ENCODE assay signal across 8 mouse cellular contexts in genomic region chr2:12301431-12302170, GRCm38 (mm10). TPM values are rescaled to one million over a fixed set of nuclear protein-coding genes. Genes with fewer than 3 reads are reported as not detected.
DNase-seq lines count a peak whose midpoint lies in the region; ATAC-seq and TF ChIP-seq lines count a peak whose summit lies in the region.

Gene Itga8, minus strand, starts transcription at chr2:12301922.

- no peaks in the 10 kb centered on the region for H3K4me1 ChIP-seq in embryonic facial prominence, embryonic 12.5 days
- H3K4me1 ChIP-seq in limb, embryonic 15.5 days, result peaks cover 7% of the 10 kb centered on the region; the same call in 1 of the 2 replicates
- peaks cover 5% of the 10 kb centered on the region; the same call in 1 of the 2 replicates for H3K4me1 ChIP-seq in midbrain, postnatal 0 days (ENCODE audit: insufficient read depth, low read length)

- WGBS in embryonic facial prominence, embryonic 12.5 days, result under 1% methylated on average over 56 of the region's 56 CpGs
- WGBS in limb, embryonic 15.5 days, result under 1% methylated on average over 55 of the region's 56 CpGs
- under 1% methylated on average over 53 of the region's 56 CpGs for WGBS in midbrain, postnatal 0 days

- H3K27me3 ChIP-seq in embryonic facial prominence, embryonic 12.5 days, result 0 out of 2 replicates have a peak, but pooled peaks cover 4% of the 10 kb centered on the region
- no peaks in the 10 kb centered on the region for H3K27me3 ChIP-seq in limb, embryonic 15.5 days
- H3K27me3 ChIP-seq in midbrain, postnatal 0 days (ENCODE audit: insufficient read depth, low read length), result peaks cover 6% of the 10 kb centered on the region; the same call in 1 of the 2 replicates

- ATAC-seq in embryonic facial prominence, embryonic 12.5 days (ENCODE audit: insufficient number of reproducible peaks, insufficient read depth, low FRiP score, low TSS enrichment), result peak; percentile 95
- ATAC-seq in limb, embryonic 15.5 days (ENCODE audit: insufficient number of reproducible peaks, low FRiP score, low TSS enrichment, low read depth), result peak; percentile 91
- ATAC-seq in midbrain, postnatal 0 days (ENCODE audit: low FRiP score), result peak; percentile 96

- H3K27ac ChIP-seq in embryonic facial prominence, embryonic 12.5 days, result peak within 1 kb of the TSS; percentile 65
- no peak within 1 kb of the TSS for H3K27ac ChIP-seq in limb, embryonic 15.5 days
- no peak within 1 kb of the TSS for H3K27ac ChIP-seq in midbrain, postnatal 0 days (ENCODE audit: low read depth, low read length)

- H3K36me3 ChIP-seq in embryonic facial prominence, embryonic 12.5 days, result no peaks in the 10 kb centered on the region
- H3K36me3 ChIP-seq in limb, embryonic 15.5 days, result no peaks in the 10 kb centered on the region
- H3K36me3 ChIP-seq in midbrain, postnatal 0 days (ENCODE audit: insufficient read depth, low read length), result no peaks in the 10 kb centered on the region

- peak; percentile 82 for DNase-seq in layer of hippocampus, adult 11-12 months (ENCODE audit: low spot score)
- no peak for DNase-seq in layer of hippocampus, adult 9-10 months (ENCODE audit: low spot score)
- DNase-seq in heart, adult 8-10 months (ENCODE audit: low spot score), result peak; percentile 61
- DNase-seq in kidney, adult 8-10 months, result peak; percentile 38 to 75
- DNase-seq in midbrain, postnatal 0 days (ENCODE audit: low spot score), result peak; percentile 80
- peak; percentile 39 to 52 for DNase-seq in spleen, postnatal 36 days (ENCODE audit: low spot score in 2 of 2)

- TF ChIP-seq CTCF in midbrain, postnatal 0 days (IDR thresholded peaks at IDR 0.05), result peak; percentile 94

- peak within 1 kb of the TSS; percentile 82 for H3K4me2 ChIP-seq in embryonic facial prominence, embryonic 12.5 days (replicated peaks)
- H3K4me2 ChIP-seq in limb, embryonic 15.5 days, result peak within 1 kb of the TSS; percentile 89
- H3K4me2 ChIP-seq in midbrain, postnatal 0 days (ENCODE audit: low read depth, low read length, poor library complexity, severe bottlenecking), result peak within 1 kb of the TSS; percentile 85

- H3K4me3 ChIP-seq in embryonic facial prominence, embryonic 12.5 days, result peak within 1 kb of the TSS; percentile 77
- peak within 1 kb of the TSS; percentile 71 for H3K4me3 ChIP-seq in limb, embryonic 15.5 days
- peak within 1 kb of the TSS; percentile 73 for H3K4me3 ChIP-seq in midbrain, postnatal 0 days (ENCODE audit: low read depth, low read length)

- peak within 1 kb of the TSS; percentile 84 for H3K9ac ChIP-seq in embryonic facial prominence, embryonic 12.5 days
- H3K9ac ChIP-seq in limb, embryonic 15.5 days, result peak within 1 kb of the TSS; percentile 66
- H3K9ac ChIP-seq in midbrain, postnatal 0 days (replicated peaks; ENCODE audit: low read length, poor library complexity, severe bottlenecking), result peak within 1 kb of the TSS; percentile 48

- no peaks in the 10 kb centered on the region for H3K9me3 ChIP-seq in embryonic facial prominence, embryonic 12.5 days
- H3K9me3 ChIP-seq in limb, embryonic 15.5 days, result no peaks in the 10 kb centered on the region
- H3K9me3 ChIP-seq in midbrain, postnatal 0 days (ENCODE audit: low read length), result no peaks in the 10 kb centered on the region

RNA-seq across cellular contexts. Expression of gene Itga8, which starts in this region (rescaled TPM):
- polyA plus RNA-seq in embryonic facial prominence, embryonic 12.5 days (2016; fragmentation: Nextera tagmentation; extraction: Ambion mirVana), result 15.8 TPM in 2 replicates
- 1 to 10 TPM; 2.8 to 7.7 (median 3.9) TPM for total RNA-seq in heart, adult 8-10 months (2022)
- polyA plus RNA-seq in limb, embryonic 15.5 days (2015; fragmentation: Nextera tagmentation; extraction: Ambion mirVana), result 12.9 and 13.0 TPM in 2 replicates
- total RNA-seq in midbrain, postnatal 0 days (2014; rRNA removed), result 3.6 and 5.4 TPM in 2 replicates
- 1.3 and 1.4 TPM in 2 replicates for polyA plus RNA-seq in midbrain, postnatal 0 days (2015; fragmentation: Nextera tagmentation; extraction: Ambion mirVana)
